Mouse (Mus musculus): ENCODE measurements around the gene Cpb1. TPM values are rescaled to one million over a fixed set of nuclear protein-coding genes. Genes with fewer than 3 reads are reported as not detected.

Cpb1 gene
- not detected in 2 replicates for polyA plus RNA-seq (2016; fragmentation: Nextera tagmentation; extraction: Ambion mirVana)

GRCm38 (mm10) chr3:20275633-20276032 lies at the start of gene Cpb1:
Cpb1 (minus strand) TSS chr3:20275733.
- Histone ChIP-seq H3K4me3 (no peak within 1 kb of the TSS), H3K27ac (replicated peaks) (no peak within 1 kb of the TSS), H3K9ac (replicated peaks) (no peak within 1 kb of the TSS), H3K4me2 (replicated peaks) (no peak within 1 kb of the TSS), H3K36me3 (no peaks in the 10 kb centered on the region), H3K4me1 (no peaks in the 10 kb centered on the region), H3K9me3 (no peaks in the 10 kb centered on the region), H3K27me3 (no peaks in the 10 kb centered on the region)
- 87% methylated on average over 3 of the region's 3 CpGs for WGBS
- no peak for ATAC-seq (ENCODE audit: low FRiP score, low read depth)

GRCm38 (mm10) chr3:20317233-20317632 lies 41.7 kb upstream of the Cpb1 start:
- Histone ChIP-seq H3K4me2 (replicated peaks) (no peak overlapping the region), H3K36me3 (no peaks in the 10 kb centered on the region), H3K27ac (replicated peaks) (no peak overlapping the region), H3K4me3 (no peak overlapping the region), H3K9me3 (no peaks in the 10 kb centered on the region), H3K9ac (replicated peaks) (no peak overlapping the region), H3K27me3 (no peaks in the 10 kb centered on the region), H3K4me1 (no peaks in the 10 kb centered on the region)
- 10% methylated on average over 1 of the region's 1 CpGs for WGBS
- ATAC-seq (ENCODE audit: low FRiP score, low read depth), result no peak

GRCm38 (mm10) chr3:20309142-20309541 lies 33.6 kb upstream of the Cpb1 start:
- no peaks in the 10 kb centered on the region for H3K27me3 ChIP-seq
- no peaks in the 10 kb centered on the region for H3K9me3 ChIP-seq
- no peaks in the 10 kb centered on the region for H3K4me1 ChIP-seq
- no peaks in the 10 kb centered on the region for H3K36me3 ChIP-seq
- H3K27ac ChIP-seq (replicated peaks), result no peak overlapping the region
- no peak overlapping the region for H3K4me2 ChIP-seq (replicated peaks)
- no peak overlapping the region for H3K9ac ChIP-seq (replicated peaks)
- WGBS, result 96% methylated on average over 4 of the region's 4 CpGs
- no peak overlapping the region for H3K4me3 ChIP-seq
- no peak for ATAC-seq (ENCODE audit: low FRiP score, low read depth)

- no peak for ATAC-seq (ENCODE audit: low FRiP score, low read depth)
- Histone ChIP-seq H3K27me3 (no peaks in the 10 kb centered on the region), H3K4me3 (no peak overlapping the region), H3K9ac (replicated peaks) (no peak overlapping the region), H3K36me3 (no peaks in the 10 kb centered on the region), H3K27ac (replicated peaks) (no peak overlapping the region), H3K9me3 (no peaks in the 10 kb centered on the region), H3K4me1 (no peaks in the 10 kb centered on the region), H3K4me2 (replicated peaks) (no peak overlapping the region)
- 84% methylated on average over 4 of the region's 4 CpGs for WGBS
These were observed 31.7 kb upstream of the Cpb1 start for GRCm38 (mm10) chr3:20307256-20307655.

- Histone ChIP-seq H3K27me3 (no peaks in the 10 kb centered on the region), H3K36me3 (no peaks in the 10 kb centered on the region), H3K9me3 (no peaks in the 10 kb centered on the region), H3K27ac (replicated peaks) (no peak overlapping the region), H3K9ac (replicated peaks) (no peak overlapping the region), H3K4me2 (replicated peaks) (no peak overlapping the region), H3K4me3 (no peak overlapping the region), H3K4me1 (no peaks in the 10 kb centered on the region)
- no peak for ATAC-seq (ENCODE audit: low FRiP score, low read depth)
- WGBS, result 66% methylated on average over 2 of the region's 2 CpGs
These were observed 29.3 kb upstream of the Cpb1 start for GRCm38 (mm10) chr3:20304758-20305352.

GRCm38 (mm10) chr3:20295546-20295945 lies 20.0 kb upstream of the Cpb1 start:
- Histone ChIP-seq H3K4me1 (no peaks in the 10 kb centered on the region), H3K27me3 (no peaks in the 10 kb centered on the region), H3K4me2 (replicated peaks) (no peak overlapping the region), H3K4me3 (no peak overlapping the region), H3K9me3 (no peaks in the 10 kb centered on the region), H3K9ac (replicated peaks) (no peak overlapping the region), H3K36me3 (no peaks in the 10 kb centered on the region), H3K27ac (replicated peaks) (no peak overlapping the region)
- WGBS, result 85% methylated on average over 3 of the region's 3 CpGs
- no peak for ATAC-seq (ENCODE audit: low FRiP score, low read depth)

- Histone ChIP-seq H3K4me1 (no peaks in the 10 kb centered on the region), H3K4me2 (replicated peaks) (no peak overlapping the region), H3K36me3 (no peaks in the 10 kb centered on the region), H3K9me3 (no peaks in the 10 kb centered on the region), H3K27ac (replicated peaks) (no peak overlapping the region), H3K9ac (replicated peaks) (no peak overlapping the region), H3K27me3 (no peaks in the 10 kb centered on the region), H3K4me3 (no peak overlapping the region)
- no peak for ATAC-seq (ENCODE audit: low FRiP score, low read depth)
- WGBS, result 85% methylated on average over 9 of the region's 9 CpGs
These were observed 19.2 kb upstream of the Cpb1 start for GRCm38 (mm10) chr3:20294542-20295348.

GRCm38 (mm10) chr3:20291370-20291769 lies 15.8 kb upstream of the Cpb1 start:
- Histone ChIP-seq H3K27ac (replicated peaks) (no peak overlapping the region), H3K4me2 (replicated peaks) (no peak overlapping the region), H3K4me1 (no peaks in the 10 kb centered on the region), H3K9ac (replicated peaks) (no peak overlapping the region), H3K9me3 (no peaks in the 10 kb centered on the region), H3K27me3 (no peaks in the 10 kb centered on the region), H3K4me3 (no peak overlapping the region), H3K36me3 (no peaks in the 10 kb centered on the region)
- no peak for ATAC-seq (ENCODE audit: low FRiP score, low read depth)

GRCm38 (mm10) chr3:20288761-20289160 lies 13.2 kb upstream of the Cpb1 start:
- Histone ChIP-seq H3K9me3 (no peaks in the 10 kb centered on the region), H3K36me3 (no peaks in the 10 kb centered on the region), H3K27ac (replicated peaks) (no peak overlapping the region), H3K4me3 (no peak overlapping the region), H3K4me2 (replicated peaks) (no peak overlapping the region), H3K9ac (replicated peaks) (no peak overlapping the region), H3K27me3 (no peaks in the 10 kb centered on the region), H3K4me1 (no peaks in the 10 kb centered on the region)
- 88% methylated on average over 2 of the region's 2 CpGs for WGBS
- no peak for ATAC-seq (ENCODE audit: low FRiP score, low read depth)

GRCm38 (mm10) chr3:20281796-20282195 lies 6.3 kb upstream of the Cpb1 start:
- H3K9me3 ChIP-seq, result no peaks in the 10 kb centered on the region
- no peak for ATAC-seq (ENCODE audit: low FRiP score, low read depth)

GRCm38 (mm10) chr3:20254566-20255479 lies 20.7 kb downstream of the Cpb1 start:
- H3K27me3 ChIP-seq, result no peaks in the 10 kb centered on the region
- no peak overlapping the region for H3K4me3 ChIP-seq
- H3K4me1 ChIP-seq, result no peaks in the 10 kb centered on the region
- ATAC-seq (ENCODE audit: low FRiP score, low read depth), result no peak
- no peaks in the 10 kb centered on the region for H3K9me3 ChIP-seq
- 53% methylated on average over 9 of the region's 9 CpGs for WGBS
- no peak overlapping the region for H3K27ac ChIP-seq (replicated peaks)
- no peak overlapping the region for H3K9ac ChIP-seq (replicated peaks)
- H3K4me2 ChIP-seq (replicated peaks), result no peak overlapping the region
- H3K36me3 ChIP-seq, result no peaks in the 10 kb centered on the region

More at GRCm38 (mm10) chr3:20281796-20282195, 6.3 kb upstream of the Cpb1 start:
- no peak overlapping the region for H3K4me2 ChIP-seq (replicated peaks)
- no peak overlapping the region for H3K9ac ChIP-seq (replicated peaks)
- H3K36me3 ChIP-seq, result no peaks in the 10 kb centered on the region
- no peak overlapping the region for H3K27ac ChIP-seq (replicated peaks)
- no peak overlapping the region for H3K4me3 ChIP-seq
- H3K4me1 ChIP-seq, result no peaks in the 10 kb centered on the region
- no peaks in the 10 kb centered on the region for H3K27me3 ChIP-seq
- WGBS, result 66% methylated on average over 1 of the region's 1 CpGs

- no peaks in the 10 kb centered on the region for H3K9me3 ChIP-seq
- no peaks in the 10 kb centered on the region for H3K27me3 ChIP-seq
- H3K27ac ChIP-seq (replicated peaks), result no peak overlapping the region
- no peaks in the 10 kb centered on the region for H3K36me3 ChIP-seq
- no peaks in the 10 kb centered on the region for H3K4me1 ChIP-seq
- H3K4me2 ChIP-seq (replicated peaks), result no peak overlapping the region
- H3K9ac ChIP-seq (replicated peaks), result no peak overlapping the region
- no peak overlapping the region for H3K4me3 ChIP-seq
- no peak for ATAC-seq (ENCODE audit: low FRiP score, low read depth)
- 77% methylated on average over 1 of the region's 1 CpGs for WGBS
These were observed 31.6 kb downstream of the Cpb1 start for GRCm38 (mm10) chr3:20243913-20244312.

All from midbrain, embryonic 12.5 days (tissue).